Comparison of ENCODE assay signal across 8 mouse cellular contexts in the genomic region with DNA sequence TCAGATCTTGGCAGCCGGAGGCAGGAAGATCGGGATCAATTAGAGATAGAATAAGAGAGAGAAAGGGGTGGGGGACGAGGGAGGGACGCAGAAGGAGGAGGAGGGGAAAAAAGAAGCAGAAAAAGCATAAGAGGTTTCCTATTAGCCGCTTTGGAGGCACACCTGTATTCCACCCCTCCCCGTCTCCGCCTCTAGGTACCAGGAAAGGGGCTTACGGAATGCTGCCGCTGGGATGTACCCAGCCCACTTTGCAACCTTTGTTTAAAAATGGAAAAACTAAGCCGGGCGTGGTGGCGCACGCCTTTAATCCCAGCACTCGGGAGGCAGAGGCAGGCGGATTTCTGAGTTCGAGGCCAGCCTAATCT. TPM values are rescaled to one million over a fixed set of nuclear protein-coding genes. Genes with fewer than 3 reads are reported as not detected.
DNase-seq lines count a peak whose midpoint lies in the region; ATAC-seq and TF ChIP-seq lines count a peak whose summit lies in the region.

No protein-coding gene starts in this region.

- no peak for TF ChIP-seq POLR2A in thymus, adult 2 months (IDR thresholded peaks at IDR 0.05; ENCODE audit: control insufficient read depth, extremely low read depth, insufficient read depth, low read length, poor library complexity)

- ATAC-seq in erythroblast, adult 5-6 weeks (replicated peaks; ENCODE audit: low FRiP score, poor library complexity, severe bottlenecking): no peak
- no peak for ATAC-seq in liver, embryonic 11.5 days (replicated peaks; ENCODE audit: low FRiP score)

- H3K9me3 ChIP-seq in erythroblast, embryonic 14.5 days (ENCODE audit: control insufficient read depth, low read length): no peaks in the 10 kb centered on the region; the same call in 1 of the 2 replicates
- no peaks in the 10 kb centered on the region for H3K9me3 ChIP-seq in liver, embryonic 11.5 days (ENCODE audit: control insufficient read depth, low read length)

- H3K36me3 ChIP-seq in erythroblast, embryonic 14.5 days (ENCODE audit: control insufficient read depth): peaks cover 32% of the 10 kb centered on the region
- no peaks in the 10 kb centered on the region for H3K36me3 ChIP-seq in thymus, adult 2 months (ENCODE audit: control insufficient read depth, insufficient read depth, low read length)
- peaks cover 9% of the 10 kb centered on the region; the same call in 1 of the 2 replicates for H3K36me3 ChIP-seq in liver, embryonic 11.5 days (ENCODE audit: control insufficient read depth, insufficient read depth, low read length)

- DNase-seq in thymus, adult 2 months: no peak
- no peak for DNase-seq in thymus, postnatal 14 days
- DNase-seq in liver, embryonic 11.5 days (ENCODE audit: low spot score): no peak
- DNase-seq in right cerebral cortex, postnatal 14 days: no peak
- DNase-seq in cerebellum, adult 8-10 months: no peak
- no peak for DNase-seq in cerebellum, postnatal 4 days (ENCODE audit: low spot score in 2 of 2)

- peaks cover 20% of the 10 kb centered on the region for H3K27me3 ChIP-seq in erythroblast, embryonic 14.5 days (ENCODE audit: control insufficient read depth)
- H3K27me3 ChIP-seq in thymus, adult 2 months (ENCODE audit: control insufficient read depth, insufficient read depth, low read length): peaks cover 6% of the 10 kb centered on the region; the same call in 1 of the 2 replicates
- H3K27me3 ChIP-seq in liver, embryonic 11.5 days (replicated peaks; ENCODE audit: control insufficient read depth, insufficient read depth, low read length): 0 out of 2 replicates have a peak, but pooled peaks cover 8% of the 10 kb centered on the region

- peak overlapping the region; percentile 90 for H3K9ac ChIP-seq in liver, embryonic 11.5 days (ENCODE audit: low read depth, low read length)

- TF ChIP-seq CTCF in thymus, adult 2 months (IDR thresholded peaks at IDR 0.05; ENCODE audit: borderline replicate concordance, control insufficient read depth, extremely low read depth, insufficient read depth, low read length, poor library complexity): no peak

- 31% methylated on average over 16 of the region's 16 CpGs for WGBS in thymus, adult 2 months
- 22% methylated on average over 16 of the region's 16 CpGs for WGBS in liver, embryonic 11.5 days

- peaks cover 93% of the 10 kb centered on the region for H3K4me1 ChIP-seq in erythroblast, embryonic 14.5 days (ENCODE audit: control insufficient read depth)
- peaks cover 19% of the 10 kb centered on the region for H3K4me1 ChIP-seq in thymus, adult 2 months (replicated peaks; ENCODE audit: control insufficient read depth, insufficient read depth, low read length)
- peaks cover 34% of the 10 kb centered on the region for H3K4me1 ChIP-seq in liver, embryonic 11.5 days (replicated peaks; ENCODE audit: control insufficient read depth, insufficient read depth, low read length)

- peak overlapping the region; percentile 85 for H3K4me3 ChIP-seq in erythroblast, embryonic 14.5 days (replicated peaks)
- H3K4me3 ChIP-seq in thymus, adult 2 months (ENCODE audit: control insufficient read depth, insufficient read depth, low read length): peak overlapping the region; percentile 76
- peak overlapping the region; percentile 85 for H3K4me3 ChIP-seq in liver, embryonic 11.5 days (ENCODE audit: low read depth, low read length)

- no peak overlapping the region for H3K27ac ChIP-seq in thymus, adult 2 months (ENCODE audit: control insufficient read depth, insufficient read depth, low read length)
- H3K27ac ChIP-seq in liver, embryonic 11.5 days (ENCODE audit: low read depth, low read length): peak overlapping the region; percentile 85

- H3K4me2 ChIP-seq in liver, embryonic 11.5 days: peak overlapping the region; percentile 89

RNA-seq across cellular contexts. Expression of gene Zfp296, which starts 3.3 kb away (rescaled TPM):
- 0.14 and 0.16 TPM in 2 replicates for polyA plus RNA-seq in erythroblast, embryonic 14.5 days (2012)
- total RNA-seq in erythroblast, adult 5-6 weeks (2015; ENCODE audit: low replicate concordance): not detected in 2 replicates
- total RNA-seq in erythroblast, adult 5-6 weeks (2017; ENCODE audit: low replicate concordance): 0.84 TPM in 1 of 2 replicates, not detected in the other
- 4.5 and 4.7 TPM in 2 replicates for polyA plus RNA-seq in thymus, adult 2 months (2012; rRNA removed)
- polyA plus RNA-seq in liver, embryonic 11.5 days (2014; fragmentation: Nextera tagmentation; extraction: Ambion mirVana): 2.3 and 2.4 TPM in 2 replicates

RNA-seq across cellular contexts. Expression of gene Gemin7, which starts 3.6 kb away (rescaled TPM):
- polyA plus RNA-seq in erythroblast, embryonic 14.5 days (2012): 12.9 and 13.5 TPM in 2 replicates
- total RNA-seq in erythroblast, adult 5-6 weeks (2015; ENCODE audit: low replicate concordance): 32.0 and 46.7 TPM in 2 replicates
- 10.2 and 13.5 TPM in 2 replicates for total RNA-seq in erythroblast, adult 5-6 weeks (2017; ENCODE audit: low replicate concordance)
- 121 and 130 TPM in 2 replicates for polyA plus RNA-seq in thymus, adult 2 months (2012; rRNA removed)
- polyA plus RNA-seq in liver, embryonic 11.5 days (2014; fragmentation: Nextera tagmentation; extraction: Ambion mirVana): 133 and 142 TPM in 2 replicates

RNA-seq across cellular contexts. Expression of gene Ppp1r37, which starts 10.9 kb away (rescaled TPM):
- 26.4 and 32.4 TPM in 2 replicates for polyA plus RNA-seq in erythroblast, embryonic 14.5 days (2012)
- total RNA-seq in erythroblast, adult 5-6 weeks (2015; ENCODE audit: low replicate concordance): 12.5 and 13.3 TPM in 2 replicates
- 22.9 and 37.9 TPM in 2 replicates for total RNA-seq in erythroblast, adult 5-6 weeks (2017; ENCODE audit: low replicate concordance)
- 130 and 137 TPM in 2 replicates for polyA plus RNA-seq in thymus, adult 2 months (2012; rRNA removed)
- polyA plus RNA-seq in liver, embryonic 11.5 days (2014; fragmentation: Nextera tagmentation; extraction: Ambion mirVana): 2.9 and 3.1 TPM in 2 replicates

RNA-seq across cellular contexts. Expression of gene Clasrp, which starts 30.5 kb away (rescaled TPM):
- 10.2 and 11.9 TPM in 2 replicates for polyA plus RNA-seq in erythroblast, embryonic 14.5 days (2012)
- 0.96 and 2.3 TPM in 2 replicates for total RNA-seq in erythroblast, adult 5-6 weeks (2015; ENCODE audit: low replicate concordance)
- total RNA-seq in erythroblast, adult 5-6 weeks (2017; ENCODE audit: low replicate concordance): 14.9 and 21.9 TPM in 2 replicates
- polyA plus RNA-seq in thymus, adult 2 months (2012; rRNA removed): 240 and 315 TPM in 2 replicates
- polyA plus RNA-seq in liver, embryonic 11.5 days (2014; fragmentation: Nextera tagmentation; extraction: Ambion mirVana): 33.4 and 45.5 TPM in 2 replicates

RNA-seq across cellular contexts. Expression of gene Relb, which starts 55.5 kb away (rescaled TPM):
- 0.32 and 0.48 TPM in 2 replicates for polyA plus RNA-seq in erythroblast, embryonic 14.5 days (2012)
- 1.5 TPM in 1 of 2 replicates, not detected in the other for total RNA-seq in erythroblast, adult 5-6 weeks (2015; ENCODE audit: low replicate concordance)
- total RNA-seq in erythroblast, adult 5-6 weeks (2017; ENCODE audit: low replicate concordance): 0.68 and 2.2 TPM in 2 replicates
- 66.9 and 75.6 TPM in 2 replicates for polyA plus RNA-seq in thymus, adult 2 months (2012; rRNA removed)
- polyA plus RNA-seq in liver, embryonic 11.5 days (2014; fragmentation: Nextera tagmentation; extraction: Ambion mirVana): 2.0 and 2.3 TPM in 2 replicates
